Mouse (Mus musculus): ENCODE results near the gene Thada.

DNA sequence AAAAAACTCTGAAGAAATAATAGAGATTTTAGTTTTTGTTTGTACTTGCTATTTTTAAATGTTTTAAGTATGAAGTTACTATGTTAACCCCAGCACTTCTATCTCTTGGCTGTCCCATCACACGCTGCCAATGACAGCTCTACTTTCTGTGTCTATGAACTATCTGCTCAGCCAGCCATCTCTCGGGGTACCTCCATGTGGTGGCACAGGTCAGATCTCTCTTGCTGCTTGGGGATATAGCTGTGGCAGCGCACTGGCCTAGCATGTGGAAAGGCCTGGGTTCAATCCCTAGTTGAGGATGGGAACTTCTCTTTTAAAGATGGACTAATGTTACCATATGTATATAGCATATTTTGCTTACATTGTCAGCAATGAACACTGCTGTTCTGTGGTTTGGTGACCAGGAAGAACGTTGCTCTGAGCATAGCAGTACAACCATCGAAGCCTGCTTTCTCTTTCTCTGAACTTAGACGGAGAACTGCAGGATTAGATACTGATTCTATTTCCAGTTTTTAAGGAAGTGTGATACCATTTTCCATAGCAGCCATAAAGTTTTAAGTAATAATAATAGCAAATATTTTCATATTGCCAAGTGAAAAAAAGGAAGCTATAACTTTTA, 198.4 kb downstream of the Thada start:
- TF ChIP-seq CTCF (conservative IDR thresholded peaks at IDR 0.05; ENCODE audit: insufficient read depth, insufficient read length, low read depth, low read length) (no peak), POLR2A (IDR thresholded peaks at IDR 0.05; ENCODE audit: low read depth, low read length) (no peak)
